Mouse (Mus musculus) thymus, postnatal 4 days (tissue): Measurements from ENCODE around the gene Mrpl21.
A peak's percentile ranks its signal among the peaks of the same experiment; 100 is the strongest.

Experiments used
- DNase-seq: peaks from one replicate; pipeline ENCODE4 v3.0.0; 2021

The Mrpl21 gene

GRCm38 (mm10) chr19:3282572-3283467 lies at the start of gene Mrpl21, which contains the start of gene Ighmbp2:
TSS of gene Mrpl21 (plus strand) at chr19:3282901.
TSS of gene Ighmbp2 (minus strand) at chr19:3283017.
- peak; percentile 87 for DNase-seq

- no peak for DNase-seq
These were observed 22.7 kb upstream of the Mrpl21 start for GRCm38 (mm10) chr19:3260016-3260415.

GRCm38 (mm10) chr19:3260591-3260990 lies 22.1 kb upstream of the Mrpl21 start:
- DNase-seq, result no peak

- DNase-seq, result no peak
These were observed 21.4 kb upstream of the Mrpl21 start for GRCm38 (mm10) chr19:3261336-3261735.

- no peak for DNase-seq
These were observed 20.8 kb upstream of the Mrpl21 start for GRCm38 (mm10) chr19:3261764-3262525.

GRCm38 (mm10) chr19:3264348-3264747 lies 18.4 kb upstream of the Mrpl21 start:
- DNase-seq, result no peak

- DNase-seq, result no peak
These were observed 17.5 kb upstream of the Mrpl21 start for GRCm38 (mm10) chr19:3265180-3265579.

- DNase-seq, result no peak
These were observed 16.6 kb upstream of the Mrpl21 start for GRCm38 (mm10) chr19:3266136-3266535.

GRCm38 (mm10) chr19:3266676-3267075 lies 16.0 kb upstream of the Mrpl21 start:
- no peak for DNase-seq

GRCm38 (mm10) chr19:3267340-3267739 lies 15.4 kb upstream of the Mrpl21 start:
- DNase-seq, result no peak

- no peak for DNase-seq
These were observed 14.3 kb upstream of the Mrpl21 start for GRCm38 (mm10) chr19:3268218-3268980.

GRCm38 (mm10) chr19:3269279-3269678 lies 13.4 kb upstream of the Mrpl21 start:
- DNase-seq, result no peak

GRCm38 (mm10) chr19:3269803-3270202 lies 12.9 kb upstream of the Mrpl21 start:
- DNase-seq, result no peak

- DNase-seq, result no peak
These were observed 11.3 kb upstream of the Mrpl21 start for GRCm38 (mm10) chr19:3271366-3271765.

GRCm38 (mm10) chr19:3273331-3273730 lies 9.4 kb upstream of the Mrpl21 start:
- DNase-seq, result peak; percentile 5

GRCm38 (mm10) chr19:3275744-3276365 lies 6.8 kb upstream of the Mrpl21 start:
- peak; percentile 1 for DNase-seq

GRCm38 (mm10) chr19:3281886-3282285 lies 815 bp upstream of the Mrpl21 start:
- no peak for DNase-seq

- DNase-seq, result no peak
These were observed 6.3 kb downstream of the Mrpl21 start for GRCm38 (mm10) chr19:3289006-3289405.

- DNase-seq, result peak; percentile 80
These were observed 9.3 kb downstream of the Mrpl21 start for GRCm38 (mm10) chr19:3292028-3292427.

- DNase-seq, result no peak
These were observed 10.3 kb downstream of the Mrpl21 start for GRCm38 (mm10) chr19:3292993-3293392.

- no peak for DNase-seq
These were observed 12.5 kb downstream of the Mrpl21 start for GRCm38 (mm10) chr19:3295245-3295644.

GRCm38 (mm10) chr19:3297034-3297433 lies 14.3 kb downstream of the Mrpl21 start:
- no peak for DNase-seq

- DNase-seq, result no peak
These were observed 15.1 kb downstream of the Mrpl21 start for GRCm38 (mm10) chr19:3297775-3298174.
